Mouse (Mus musculus): ENCODE results near the gene Mdk.
A peak's percentile ranks its signal among the peaks of the same experiment; 100 is the strongest.

Mdk gene

GRCm38 (mm10) chr2:91913328-91914110 lies 18.6 kb downstream of the Mdk start:
- no peak for DNase-seq (ENCODE audit: low spot score in 2 of 2)

DNA sequence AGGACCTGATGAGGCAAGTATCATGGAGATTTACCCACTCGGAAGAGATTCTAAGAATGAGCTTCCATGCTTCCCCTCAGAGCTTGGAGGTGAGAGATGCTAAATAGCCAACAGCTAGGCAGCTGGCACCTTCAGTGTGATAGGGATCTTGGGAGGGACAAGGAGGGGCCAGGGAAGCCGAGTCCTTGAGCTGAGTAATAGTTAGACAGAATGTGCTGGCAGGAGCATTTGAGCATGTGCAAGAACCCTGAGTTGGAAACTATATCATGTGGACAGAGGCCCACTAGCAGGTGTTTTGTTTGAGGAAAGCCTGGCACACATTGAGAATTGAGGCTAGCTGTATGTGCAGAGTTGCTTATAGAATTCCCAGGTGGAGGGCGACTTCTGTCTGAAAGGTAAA lies 19.5 kb downstream of the Mdk start:
- no peak for DNase-seq (ENCODE audit: low spot score in 2 of 2)

DNA sequence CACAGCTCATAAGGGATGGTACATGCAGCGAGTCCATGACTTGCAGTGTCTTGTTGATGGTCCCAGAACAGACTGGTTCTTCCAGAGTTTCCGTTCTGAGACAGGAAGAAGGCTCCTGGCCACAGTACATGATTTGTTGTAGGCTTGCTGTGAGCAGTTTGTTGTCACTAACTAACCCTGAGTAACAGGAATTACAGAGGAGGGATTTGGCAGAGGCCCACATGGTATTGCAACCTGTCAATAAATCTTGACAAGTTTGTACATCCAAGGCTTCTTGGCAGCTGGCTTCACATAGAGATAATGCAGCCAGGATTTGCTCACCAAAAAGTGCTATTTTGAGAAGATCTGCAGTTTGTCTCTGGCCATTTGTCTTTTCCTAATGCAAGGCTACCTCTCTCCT lies 26.0 kb downstream of the Mdk start:
- no peak for DNase-seq (ENCODE audit: low spot score in 2 of 2)

DNA sequence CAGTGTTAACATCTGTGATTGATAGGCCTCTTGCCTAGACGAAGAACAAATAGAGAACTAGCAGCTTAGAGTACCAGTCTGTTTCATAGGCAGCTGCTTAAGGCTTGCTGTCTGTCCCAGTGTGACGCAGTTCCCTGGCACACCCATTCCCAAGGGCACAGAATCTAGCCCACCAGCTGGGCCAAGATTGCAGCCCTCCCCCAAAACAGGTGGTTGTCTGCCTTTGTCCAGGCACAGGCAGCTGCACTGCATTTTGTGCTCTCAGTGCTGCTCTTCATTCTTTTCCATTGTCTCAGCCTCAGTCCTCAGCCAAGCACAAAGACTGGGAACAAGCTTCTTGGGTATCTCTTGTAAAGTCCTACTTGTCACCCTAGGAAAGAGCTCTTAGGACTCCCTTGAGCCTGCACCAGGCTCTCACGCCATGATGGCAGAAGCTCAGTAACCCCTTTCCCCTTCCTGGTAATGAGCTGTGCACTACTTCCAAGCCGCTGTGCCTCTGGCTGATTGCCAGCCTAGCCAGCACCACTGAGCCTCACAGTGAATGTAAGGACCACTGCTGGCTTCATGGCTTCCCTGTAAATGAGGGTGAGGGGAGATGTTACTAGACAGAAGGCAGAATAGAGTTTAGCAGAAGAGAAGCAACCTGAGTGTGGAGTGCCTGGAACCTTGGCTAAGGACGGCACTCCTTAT lies 27.3 kb downstream of the Mdk start:
- DNase-seq (ENCODE audit: low spot score in 2 of 2) = peak in 1 of 2 experiments; percentile 40

DNA sequence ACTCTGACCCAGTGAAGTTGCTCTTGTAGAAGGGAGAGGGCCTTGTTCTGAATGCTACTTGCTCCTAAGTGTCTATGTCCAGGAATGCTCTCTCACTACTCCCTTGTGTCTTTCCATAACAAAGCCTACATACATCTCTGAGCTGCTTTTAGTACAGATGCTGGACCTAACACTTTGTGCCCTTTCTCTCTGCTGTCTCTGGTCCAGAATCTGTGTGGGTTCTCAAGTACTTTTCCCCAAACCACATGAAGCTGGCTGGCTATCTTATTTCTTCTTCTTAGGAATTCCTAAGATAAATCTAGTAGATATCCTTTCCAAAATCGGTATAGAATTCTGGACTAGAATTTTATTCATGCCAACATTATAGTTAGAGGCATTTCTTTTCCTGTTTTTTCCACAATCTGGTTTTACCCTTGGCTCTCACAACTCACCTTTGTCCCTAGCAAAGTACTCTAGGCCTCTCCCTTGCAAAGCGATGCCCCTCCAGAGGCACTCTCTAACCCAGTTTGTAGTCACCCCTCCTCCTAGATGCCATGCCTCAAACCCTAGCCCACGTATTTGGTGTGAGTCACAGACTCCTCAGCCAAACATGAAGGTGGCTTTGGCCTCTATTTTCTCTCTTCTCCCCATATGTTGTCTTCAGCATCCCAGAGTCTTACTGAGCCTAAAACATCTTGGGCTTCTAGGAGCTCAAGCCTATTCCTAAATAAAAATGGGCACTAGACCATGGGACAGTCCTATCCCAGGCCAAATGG lies 28.7 kb downstream of the Mdk start:
- peak; percentile 32 to 56 for DNase-seq (ENCODE audit: low spot score in 2 of 2)

GRCm38 (mm10) chr2:91902336-91902735 lies 29.8 kb downstream of the Mdk start:
- no peak for DNase-seq (ENCODE audit: low spot score in 2 of 2)

DNA sequence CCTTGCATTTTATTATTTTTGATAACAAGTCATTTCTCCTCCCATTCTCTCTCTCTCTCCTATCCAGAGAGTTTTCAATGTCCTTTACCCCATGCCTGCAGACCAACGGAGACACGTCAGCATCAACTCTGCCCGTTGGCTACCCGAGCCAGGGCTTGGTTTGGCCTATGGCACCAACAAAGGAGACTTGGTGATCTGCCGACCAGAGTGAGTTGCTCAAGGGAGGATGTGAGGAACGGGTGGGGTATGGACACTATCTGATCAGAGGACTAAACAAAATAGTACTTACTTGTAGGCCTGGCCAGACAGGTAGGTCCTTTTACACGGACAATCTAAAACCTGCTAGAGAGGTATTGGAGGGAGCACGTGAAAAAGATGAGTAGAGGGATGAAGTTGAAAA lies 31.7 kb downstream of the Mdk start:
- no peak for DNase-seq (ENCODE audit: low spot score in 2 of 2)

GRCm38 (mm10) chr2:91899141-91899540 lies 33.0 kb downstream of the Mdk start:
- no peak for DNase-seq (ENCODE audit: low spot score in 2 of 2)

DNA sequence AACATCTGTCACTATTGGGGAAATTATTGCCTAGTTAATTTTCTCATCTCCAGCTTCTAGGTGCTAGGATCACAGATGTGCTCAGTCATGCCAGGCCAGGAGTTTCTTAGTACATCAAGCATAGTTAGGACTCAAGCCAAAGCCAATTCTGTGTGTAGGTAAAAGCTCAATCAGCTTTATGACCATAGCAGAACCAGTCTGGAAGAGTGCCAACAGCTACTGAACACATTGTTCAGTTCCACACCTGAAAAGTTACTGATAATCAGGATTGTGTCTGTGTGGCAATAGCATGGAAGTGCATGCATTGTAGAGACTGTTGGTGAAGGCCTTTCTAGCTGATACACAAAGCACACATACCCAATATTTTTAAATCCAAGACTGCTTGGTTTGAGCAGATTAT lies 34.1 kb downstream of the Mdk start:
- DNase-seq (ENCODE audit: low spot score in 2 of 2) = no peak

- no peak for DNase-seq (ENCODE audit: low spot score in 2 of 2)
These were observed 36.7 kb downstream of the Mdk start for GRCm38 (mm10) chr2:91895401-91895800.

GRCm38 (mm10) chr2:91894716-91895115 lies 37.4 kb downstream of the Mdk start:
- DNase-seq (ENCODE audit: low spot score in 2 of 2) = no peak

DNA sequence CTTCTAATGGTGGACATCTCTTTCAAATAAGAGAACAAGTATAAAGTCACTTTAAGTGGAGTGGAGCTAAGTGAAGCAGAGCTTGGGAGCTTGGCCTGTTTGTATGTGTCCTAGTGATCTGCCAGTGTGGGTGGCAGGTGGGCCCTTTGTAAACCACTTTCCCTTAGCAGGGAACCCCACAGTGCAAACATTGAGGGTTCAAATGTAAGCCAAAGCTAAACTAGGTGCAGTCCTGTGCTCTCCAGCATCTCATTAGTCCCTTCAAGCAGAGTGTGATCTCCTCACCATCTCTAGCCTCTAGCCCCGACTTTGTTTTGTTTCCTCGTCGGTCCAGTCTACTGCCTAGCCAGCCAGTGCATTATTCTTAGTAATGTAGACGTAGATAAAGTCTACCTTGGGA lies 47.5 kb downstream of the Mdk start:
- no peak for DNase-seq (ENCODE audit: low spot score in 2 of 2)

- DNase-seq (ENCODE audit: low spot score in 2 of 2) = no peak
These were observed 48.1 kb downstream of the Mdk start for GRCm38 (mm10) chr2:91883961-91884360.
